Mouse (Mus musculus) embryo, embryonic 10.5 days (tissue): ENCODE data around the gene P2ry6.

ENCODE experiments used
- DNase-seq: peaks from one replicate; pipeline ENCODE4 v3.0.0-alpha.2; 2015; ENCODE audit warnings: low spot score

P2ry6 gene

DNA sequence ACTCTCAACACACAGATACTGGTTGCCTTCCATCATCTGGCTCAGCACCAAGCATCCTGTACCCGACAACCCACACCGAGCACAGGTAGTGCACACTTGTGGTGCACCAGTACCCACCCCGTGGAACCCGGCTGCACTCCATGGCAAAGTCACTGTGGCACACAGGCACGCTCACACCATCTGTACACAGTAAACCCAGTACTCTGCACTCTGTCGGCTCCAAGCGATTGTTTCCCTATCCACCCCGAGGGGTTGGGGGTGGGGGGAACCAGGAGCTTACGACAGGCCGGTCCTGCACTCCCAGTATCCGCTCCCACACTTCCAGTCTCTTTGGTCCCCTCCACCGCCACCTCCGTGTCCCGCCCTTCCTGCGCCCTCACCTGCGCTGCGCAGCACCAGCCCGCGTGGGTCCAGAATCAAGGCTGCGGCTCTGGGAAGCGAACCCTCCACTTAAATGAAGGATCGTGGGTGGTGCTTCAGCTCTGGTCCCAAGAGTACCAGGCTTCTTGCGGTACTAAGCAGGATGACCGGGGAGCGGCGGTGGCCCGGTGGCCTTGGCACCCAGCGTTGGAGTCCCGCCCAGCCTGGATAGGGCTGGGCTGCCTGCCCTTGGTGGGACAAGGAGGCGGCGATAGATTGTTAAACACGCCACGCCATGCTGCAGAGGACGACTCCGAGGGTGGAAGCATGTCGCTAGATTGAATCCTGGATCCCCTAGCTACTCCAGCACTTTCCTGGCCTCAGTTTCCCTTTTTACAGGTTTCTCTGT, at the start of gene P2ry6:
Gene P2ry6 (minus strand): TSS at position 515 of the 769 bp plus-strand sequence.
- DNase-seq = no peak

DNA sequence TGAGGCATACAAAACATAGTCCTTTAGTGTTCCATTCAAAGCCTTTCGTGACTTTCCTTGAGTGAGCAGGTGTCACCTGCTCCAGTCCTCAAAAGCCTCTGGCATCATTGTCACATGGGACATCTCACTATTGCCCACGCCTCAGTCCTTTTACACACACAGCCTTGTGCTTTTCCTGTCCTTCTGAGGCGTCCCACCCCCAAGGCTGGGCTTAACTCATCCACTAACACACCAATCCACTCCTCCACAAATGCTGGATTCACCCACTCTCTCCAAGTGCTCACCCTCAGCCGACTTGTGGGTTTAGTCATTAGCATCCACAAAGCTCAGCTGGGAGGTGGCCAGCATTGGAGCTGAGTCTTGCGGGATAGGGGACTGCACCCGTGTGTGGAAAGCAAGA, 43.0 kb upstream of the P2ry6 start:
- DNase-seq = no peak

DNA sequence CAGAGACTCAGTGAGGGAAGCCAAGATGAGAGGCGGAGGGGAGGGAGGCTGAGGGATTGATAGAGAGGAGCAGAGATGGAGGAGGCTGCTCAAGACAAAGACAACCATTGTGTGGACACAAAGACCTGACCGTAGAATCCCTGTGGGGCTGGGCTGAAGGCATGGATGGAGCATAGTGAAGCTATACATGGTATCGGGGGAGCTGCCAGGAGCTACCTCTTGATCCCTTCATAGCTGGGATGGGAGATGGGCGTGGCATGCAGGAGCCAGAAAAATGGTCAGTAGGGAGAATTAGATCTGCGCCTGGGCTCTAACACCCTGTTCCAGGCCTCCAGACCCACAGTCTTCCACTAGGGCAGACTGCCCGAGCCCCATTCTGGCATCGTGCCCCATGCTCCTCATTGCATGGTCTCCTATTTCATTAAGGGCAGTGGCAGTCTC, 42.6 kb upstream of the P2ry6 start:
- no peak for DNase-seq

DNA sequence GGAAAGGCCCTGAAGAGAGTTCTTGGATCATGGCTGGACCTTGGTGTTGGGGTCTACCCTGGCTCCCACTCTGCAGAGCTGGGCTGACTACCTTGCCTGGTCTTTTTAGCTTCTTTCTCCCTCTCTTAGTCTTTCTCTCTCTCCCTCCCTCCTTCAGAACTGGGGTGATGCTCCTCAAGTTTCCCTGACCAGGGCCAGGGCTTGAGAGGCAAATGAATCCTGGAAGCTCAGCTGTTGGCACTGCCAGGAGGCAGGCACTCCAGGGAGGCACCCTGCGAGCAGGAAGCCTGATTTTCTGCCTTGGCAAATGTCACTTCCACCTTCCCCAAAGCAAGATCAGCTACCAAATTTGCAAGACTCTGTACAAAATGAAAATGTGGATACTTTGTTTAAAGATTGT, 40.5 kb upstream of the P2ry6 start:
- no peak for DNase-seq

DNA sequence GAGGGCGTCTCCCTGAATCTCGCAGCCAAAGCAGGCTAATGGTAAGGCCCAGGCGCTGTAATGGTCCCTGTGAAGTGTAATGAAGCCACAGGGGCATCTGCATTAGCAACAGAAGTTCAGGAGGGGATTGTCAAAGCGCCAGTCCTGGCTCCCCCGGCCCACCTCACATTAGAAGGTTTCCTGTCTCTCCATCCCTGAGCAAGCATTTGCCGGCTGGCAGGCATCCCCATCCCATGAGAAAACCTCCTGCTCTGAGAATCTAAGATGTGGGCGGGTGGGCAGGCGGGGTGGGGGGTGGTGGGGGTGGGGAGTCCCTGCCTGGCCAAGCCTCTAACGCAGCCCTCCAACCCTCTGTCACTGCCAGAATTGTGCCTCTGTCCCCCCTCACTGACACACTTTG, 39.6 kb upstream of the P2ry6 start:
- DNase-seq = no peak

DNA sequence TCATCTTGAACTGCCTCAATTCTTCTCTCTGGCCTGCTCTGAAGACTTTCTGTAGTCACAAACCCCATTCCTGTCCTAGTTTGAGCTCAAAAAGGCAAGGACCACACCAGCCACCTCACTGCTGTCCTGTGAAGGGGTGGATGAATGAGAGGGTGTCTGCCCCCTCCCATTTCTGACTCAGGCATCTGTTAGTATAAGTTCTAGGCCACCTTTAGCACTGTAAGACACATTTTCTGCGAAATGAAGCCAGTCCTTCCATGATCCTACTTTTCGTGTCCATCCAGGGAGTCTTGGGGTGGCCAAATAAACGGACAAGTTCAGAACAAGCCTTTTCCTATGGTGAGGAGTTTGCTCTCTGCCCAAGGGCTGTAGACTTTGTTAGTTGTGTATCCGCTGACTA, 38.1 kb upstream of the P2ry6 start, which contains the start of gene P2ry2:
Gene P2ry2 (minus strand): TSS at position 326 of the 400 bp plus-strand sequence.
- DNase-seq = no peak

DNA sequence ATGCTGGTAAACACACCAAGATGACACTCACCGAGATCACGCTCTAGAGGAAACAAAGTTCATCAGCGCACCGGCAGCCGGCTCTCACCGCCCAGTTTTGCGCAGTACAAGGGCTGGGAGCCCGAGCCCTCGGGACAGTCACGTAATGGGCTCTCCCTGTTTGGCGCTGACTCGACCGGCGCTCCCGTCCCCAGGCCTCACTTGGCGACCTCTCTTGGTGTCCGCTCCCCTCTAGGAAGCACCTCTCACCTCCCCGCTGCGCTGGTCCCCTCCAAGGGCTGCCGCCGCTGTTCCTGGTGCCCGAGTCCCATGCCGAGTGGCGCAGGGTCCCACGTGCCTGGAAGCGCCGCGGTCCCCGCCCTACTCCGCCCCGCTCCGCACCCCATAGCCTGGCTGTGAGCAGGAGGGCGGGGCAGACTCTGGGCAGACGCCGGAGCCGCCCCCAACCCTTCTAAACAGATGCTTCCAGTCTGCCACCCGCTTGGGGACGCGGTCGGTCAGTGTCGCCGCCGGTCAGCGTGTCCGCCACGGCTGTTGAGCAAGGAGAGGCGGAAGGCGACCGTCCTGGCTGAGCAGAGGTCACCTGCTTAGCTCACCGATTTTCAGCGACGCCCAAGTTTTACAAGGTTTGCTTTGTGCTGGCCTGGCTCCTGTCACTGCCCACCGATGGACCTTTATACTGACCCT, 37.4 kb upstream of the P2ry6 start:
- DNase-seq = peak; percentile 77

DNA sequence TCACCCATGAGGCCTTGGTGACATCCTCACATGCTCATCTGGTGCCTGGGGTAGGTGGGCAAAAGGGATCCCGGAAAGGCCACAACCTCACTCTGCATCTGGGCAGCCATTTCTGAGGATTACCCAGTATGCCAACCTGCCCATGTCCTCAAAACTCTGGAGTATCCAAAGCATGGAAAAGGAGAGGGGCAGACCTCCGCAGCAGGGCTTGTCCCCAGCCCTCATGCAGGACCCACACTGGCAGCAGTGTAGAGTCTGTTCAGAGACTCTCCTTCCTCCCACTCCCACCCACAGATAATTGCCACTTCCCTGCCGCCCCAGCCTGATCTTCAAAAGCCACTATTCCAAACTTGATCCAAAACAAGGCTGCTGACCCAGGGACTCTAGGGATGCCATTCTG, 36.3 kb upstream of the P2ry6 start:
- no peak for DNase-seq

DNA sequence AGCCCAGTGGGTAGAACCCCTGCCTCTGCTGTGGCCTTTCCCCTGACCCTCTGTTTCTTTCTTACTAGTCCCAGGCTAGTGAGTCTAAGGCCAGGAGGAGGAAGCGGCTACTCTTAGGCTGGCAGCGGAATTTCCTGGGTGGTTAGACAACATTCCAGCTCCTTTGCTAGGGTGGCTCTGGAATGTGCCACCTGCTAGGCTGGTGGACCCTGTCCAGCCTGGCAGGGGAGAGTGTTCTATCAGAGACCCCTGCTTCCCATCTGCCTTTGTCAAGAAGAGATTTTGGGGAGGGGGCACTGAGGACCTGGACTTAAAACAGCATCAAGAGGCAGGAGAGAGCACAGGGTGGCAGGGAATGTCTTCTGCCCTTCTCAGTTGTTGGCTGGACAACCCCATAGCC, 31.8 kb upstream of the P2ry6 start:
- DNase-seq = no peak

DNA sequence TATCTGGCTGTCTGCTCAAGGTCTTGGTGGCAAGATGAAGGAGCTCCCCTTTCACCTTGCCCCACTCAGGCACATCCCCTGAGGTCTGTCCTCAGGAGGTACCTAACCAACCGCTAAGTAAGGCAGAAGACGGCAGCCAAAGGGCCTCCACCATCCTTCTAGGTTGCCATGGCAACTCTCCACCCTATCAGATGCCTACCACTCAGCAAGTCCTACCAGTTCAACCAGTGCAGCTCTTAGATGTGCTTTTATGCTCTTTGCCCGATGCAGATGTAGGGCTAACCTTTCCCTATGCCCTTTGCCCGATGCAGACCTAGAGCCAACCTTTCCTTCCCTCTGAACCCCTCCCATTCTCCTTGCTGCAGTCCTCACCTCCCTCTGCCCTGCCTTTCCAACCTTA, 30.7 kb upstream of the P2ry6 start:
- no peak for DNase-seq

DNA sequence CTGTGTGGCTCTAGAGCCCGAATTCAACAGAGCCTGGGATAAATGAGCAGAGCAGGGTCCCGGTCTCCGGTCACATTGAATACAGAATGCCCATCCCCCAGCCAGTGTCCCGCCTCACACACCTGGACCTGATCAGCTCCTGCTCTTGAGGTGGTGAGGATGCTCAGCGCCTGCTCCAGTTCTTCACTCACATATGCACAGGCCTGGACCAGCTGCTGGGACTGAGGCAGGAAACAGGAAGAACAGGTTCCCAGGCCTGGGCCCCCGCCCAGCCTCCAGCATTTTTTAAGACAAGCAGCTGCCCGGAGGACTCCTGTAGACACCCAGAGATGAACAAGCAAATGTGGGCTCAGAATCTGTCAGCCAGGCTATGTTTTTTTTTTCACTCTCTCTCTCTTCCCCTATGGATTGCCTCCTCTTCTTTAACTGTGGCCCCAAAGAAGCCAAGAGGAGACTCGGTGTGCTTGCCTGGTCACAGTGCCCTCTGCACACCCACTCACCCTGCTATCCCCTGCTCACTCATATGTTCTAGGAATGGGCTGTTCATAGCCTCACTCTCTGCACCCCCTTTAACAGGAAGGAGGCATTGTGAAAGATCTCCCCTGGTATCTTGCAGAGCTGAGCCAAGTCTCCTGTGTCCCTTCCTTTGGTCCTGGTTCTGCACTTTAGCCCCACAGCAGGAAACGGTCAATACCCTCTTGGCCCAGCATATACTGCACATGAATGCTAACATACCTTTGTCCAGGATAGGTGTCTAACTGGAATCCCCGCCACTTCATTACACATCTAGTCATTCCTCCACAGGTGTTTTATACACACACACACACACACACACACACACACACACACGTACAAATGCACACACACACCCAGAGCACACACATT, 29.2 kb upstream of the P2ry6 start:
- DNase-seq = no peak

DNA sequence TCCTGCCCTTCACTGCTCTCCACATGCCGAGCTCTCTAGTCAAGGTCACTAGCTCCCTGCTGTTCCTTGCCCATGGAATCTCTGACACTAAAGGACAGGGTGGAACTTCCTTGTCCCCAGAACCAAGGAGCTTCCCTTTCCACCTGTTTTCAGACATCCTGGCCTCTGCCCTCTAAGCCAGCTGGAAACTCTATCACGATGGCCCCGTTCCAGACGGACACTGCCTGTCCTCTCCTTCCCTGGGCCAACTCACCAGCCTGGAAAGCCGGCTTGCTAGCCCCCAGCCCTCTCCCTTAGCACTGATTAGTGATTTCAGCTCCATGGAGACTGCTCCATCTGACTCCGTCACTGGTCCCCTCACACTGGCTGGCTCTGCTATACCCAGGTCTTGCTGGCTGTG, 27.8 kb upstream of the P2ry6 start:
- no peak for DNase-seq

DNA sequence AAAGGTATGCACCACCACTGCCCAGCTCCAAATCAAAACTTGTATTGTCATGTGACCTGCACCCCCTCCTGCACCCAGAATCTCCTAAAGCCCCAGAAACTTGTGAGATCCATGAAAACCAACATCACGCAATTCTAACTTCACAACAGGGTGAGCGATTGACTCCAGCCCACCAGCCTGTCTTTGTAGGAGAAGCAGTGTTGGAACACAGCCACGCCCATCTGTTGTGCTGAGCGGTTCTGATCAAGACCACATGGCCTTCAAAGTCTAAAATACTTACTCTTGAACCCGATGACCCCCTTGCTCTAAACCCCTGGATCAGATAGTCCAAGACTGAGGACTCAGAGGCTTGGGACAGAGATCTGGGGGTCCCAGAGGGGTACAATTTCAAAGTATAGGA, 25.2 kb upstream of the P2ry6 start:
- DNase-seq = no peak

DNA sequence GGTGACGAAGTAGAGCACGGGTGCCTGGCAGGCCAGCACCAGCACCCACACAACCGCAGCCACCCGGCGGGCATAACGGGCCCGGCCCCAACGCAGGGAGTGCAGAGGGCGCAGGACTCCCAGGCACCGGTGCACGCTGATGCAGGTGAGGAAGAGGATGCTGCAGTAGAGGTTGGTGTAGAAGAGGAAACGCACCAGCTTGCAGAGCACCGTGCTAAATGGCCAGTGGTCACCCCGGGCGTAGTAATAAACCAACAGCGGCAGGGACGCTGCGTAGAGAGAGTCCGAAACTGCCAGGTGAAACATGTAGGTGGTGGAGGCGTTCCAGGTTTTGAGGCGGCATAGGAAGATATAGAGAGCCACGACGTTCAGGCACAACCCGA, 24.1 kb upstream of the P2ry6 start:
- DNase-seq = no peak

DNA sequence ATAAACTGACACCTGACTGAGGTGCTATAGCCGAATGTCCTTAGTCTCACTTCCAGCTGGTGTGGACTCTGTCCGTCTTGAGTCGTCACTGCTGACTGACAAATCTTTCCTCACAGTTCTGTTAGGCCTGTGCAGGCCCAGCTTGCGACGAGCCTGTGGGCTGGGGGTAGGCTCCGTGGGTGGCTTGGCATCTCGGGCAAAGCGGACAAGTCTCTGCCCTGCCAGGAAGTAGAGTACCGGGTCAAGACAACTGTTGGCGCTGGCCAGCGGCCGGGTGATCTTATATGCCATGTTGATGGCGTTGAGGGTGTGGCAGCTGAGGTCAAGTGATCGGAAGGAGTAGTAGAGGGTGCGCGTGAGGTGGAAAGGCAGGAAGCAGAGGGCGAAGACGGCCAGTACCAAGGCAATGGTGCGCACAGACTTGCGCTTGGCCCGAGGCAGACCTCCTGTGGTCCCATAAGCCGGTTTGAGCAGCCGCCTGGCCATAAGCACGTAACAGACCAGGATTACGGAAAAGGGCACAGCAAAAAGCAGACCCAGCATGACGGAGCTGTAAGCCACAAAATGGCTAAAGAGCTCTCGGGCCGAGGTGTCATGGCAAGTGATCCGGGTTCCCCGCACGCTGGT, 23.6 kb upstream of the P2ry6 start:
- DNase-seq = no peak

DNA sequence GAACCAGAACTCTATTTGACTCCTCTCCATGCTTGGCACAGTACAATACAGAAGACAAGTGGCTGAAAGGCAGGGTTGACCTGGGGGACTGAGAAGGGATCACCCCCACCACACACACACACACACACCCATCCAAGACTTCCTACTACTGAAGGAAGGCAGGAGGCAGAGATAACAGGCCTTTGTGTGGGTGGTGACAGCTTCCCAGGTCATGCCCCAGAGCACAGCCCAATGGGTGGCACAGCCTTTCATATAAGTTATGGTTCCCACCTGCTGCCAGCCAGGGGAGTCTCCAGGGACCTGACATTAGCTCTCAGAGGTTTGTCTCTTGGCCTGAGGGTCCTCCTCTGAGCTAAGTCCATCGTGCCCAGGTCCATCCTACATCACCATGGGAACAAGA, 22.8 kb upstream of the P2ry6 start:
- DNase-seq = no peak

DNA sequence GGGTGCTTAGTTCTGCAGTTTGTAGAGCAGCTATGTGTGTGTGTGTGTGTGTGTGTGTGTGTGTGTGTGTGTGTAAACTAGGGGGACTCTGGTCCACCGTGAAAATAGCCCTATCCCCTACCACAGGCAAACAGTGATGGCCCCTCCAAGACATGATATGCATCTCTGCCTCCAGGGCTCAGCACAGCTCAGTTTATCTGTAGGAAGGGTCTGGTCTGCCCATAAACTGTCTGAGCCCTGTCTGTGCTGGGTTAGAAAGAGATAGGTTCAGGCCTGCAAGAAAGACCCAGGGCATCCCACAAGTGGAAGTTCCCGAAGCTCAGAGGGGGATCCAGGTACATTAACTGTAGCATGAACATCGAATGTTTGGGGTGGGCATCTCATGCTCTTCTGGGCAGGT, 21.5 kb upstream of the P2ry6 start:
- DNase-seq = no peak

DNA sequence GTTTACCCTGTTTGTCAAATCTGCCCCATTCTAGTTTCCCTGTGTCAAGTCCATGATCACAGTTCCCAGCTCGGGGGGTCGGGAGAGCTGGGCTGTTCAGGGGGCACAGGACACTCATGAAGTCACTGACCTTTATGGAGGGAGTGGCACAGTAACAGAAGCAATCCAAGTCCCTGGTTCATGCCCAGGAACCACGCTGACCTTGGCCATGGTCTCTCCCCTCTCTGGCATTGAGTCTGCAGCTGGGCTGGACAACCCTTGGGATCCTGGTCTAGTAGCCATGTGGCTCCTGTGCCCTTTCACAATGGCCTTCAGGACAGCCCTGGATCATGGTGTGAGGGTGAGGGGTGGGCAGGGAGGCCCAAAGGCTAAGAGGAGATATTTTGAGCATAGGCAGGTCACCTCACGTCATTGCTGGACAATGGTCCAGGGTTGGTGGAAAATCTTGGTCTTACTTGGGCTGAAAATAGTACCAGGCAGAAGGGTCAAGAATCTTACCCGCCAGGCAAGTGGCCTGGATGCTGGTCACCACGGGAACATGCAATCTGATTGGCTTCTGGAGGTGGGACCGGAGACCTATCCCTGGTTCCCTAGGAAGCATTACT, 20.9 kb upstream of the P2ry6 start:
- no peak for DNase-seq

DNA sequence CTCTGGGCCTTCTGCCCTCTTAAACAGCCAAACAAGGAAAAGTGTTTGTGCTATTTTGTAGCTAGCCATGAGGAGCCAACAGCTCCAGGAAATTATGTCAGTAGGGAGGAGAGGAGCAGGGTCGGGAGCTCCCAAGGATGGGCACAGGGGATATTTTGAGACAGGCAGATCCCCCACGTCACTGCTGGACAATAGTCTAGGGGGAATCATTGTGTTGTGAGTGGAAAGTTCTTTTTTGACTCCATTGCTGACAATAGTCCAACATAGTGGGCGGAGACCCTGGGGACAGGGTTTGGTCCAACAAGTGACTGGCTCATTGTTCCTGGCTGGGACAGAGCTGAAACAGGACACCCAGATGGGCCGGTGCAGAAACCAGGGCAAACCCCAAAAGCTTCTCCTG, 18.7 kb upstream of the P2ry6 start:
- no peak for DNase-seq

DNA sequence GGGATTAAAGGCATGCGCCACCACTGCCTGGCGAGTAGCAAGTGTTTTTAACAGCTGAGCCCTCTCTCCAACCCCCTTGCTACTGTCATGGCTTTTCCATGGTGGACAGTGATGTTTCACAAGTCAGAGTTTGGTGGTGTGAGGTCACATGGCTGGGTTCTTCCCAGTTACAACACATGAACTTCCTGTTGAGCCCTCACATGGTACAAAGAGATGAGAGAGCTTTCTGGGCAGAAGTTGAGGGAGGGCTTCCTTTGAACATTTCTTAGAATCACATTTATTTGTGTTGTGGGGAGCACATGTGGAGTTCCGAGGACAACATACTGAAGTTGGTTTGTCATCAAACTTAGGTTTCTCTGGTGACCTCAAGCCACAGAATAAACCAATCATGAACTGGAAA, 17.5 kb upstream of the P2ry6 start:
- DNase-seq = no peak

DNA sequence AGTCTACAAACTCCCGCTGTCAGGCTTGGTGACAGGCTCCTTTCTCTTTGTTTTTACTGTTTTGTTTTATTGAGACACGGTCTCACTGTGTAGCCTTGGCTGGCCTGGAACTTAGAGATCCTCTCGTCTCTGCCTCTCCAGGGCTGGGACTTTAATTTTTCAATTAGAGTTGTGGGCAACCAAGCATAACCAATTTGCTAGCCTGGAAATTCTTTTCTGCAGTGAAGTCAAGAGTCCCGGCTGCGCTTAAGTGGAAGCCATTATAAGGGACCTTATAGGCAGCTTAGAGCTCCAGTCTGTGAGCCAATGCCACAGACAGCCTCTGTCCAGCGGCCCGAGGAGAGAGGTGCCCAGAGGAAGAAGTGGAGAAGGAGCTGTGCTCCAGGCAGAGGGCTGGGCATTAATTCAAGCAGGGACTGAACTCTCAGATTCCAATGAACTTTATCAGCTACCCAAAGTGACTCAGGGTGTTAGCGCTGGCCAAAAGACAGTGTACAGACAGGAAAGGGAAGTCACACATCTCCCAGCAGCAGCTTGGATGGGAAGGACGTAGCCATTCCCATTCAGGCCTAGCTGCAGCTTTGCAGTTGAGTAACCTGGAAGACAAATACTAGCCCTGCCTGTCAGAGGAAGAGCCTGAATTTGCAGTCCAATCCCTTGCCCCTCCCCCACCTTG, 16.3 kb upstream of the P2ry6 start:
- DNase-seq = no peak
